Mouse (Mus musculus) cortical plate, adult 2 months (tissue): Measurements from ENCODE around the gene Bcar3.

Experiments
- CTCF ChIP-seq: fragments of 200-500 bp; IDR thresholded peaks from 2 replicates; pipeline ENCODE4 v1.5.1; 2011; ENCODE audit warnings: mild to moderate bottlenecking, control low read depth, low read length; ENCODE audit not compliant: insufficient read depth; ENCODE audit errors: extremely low read depth
- POLR2A ChIP-seq: fragments of 200-500 bp; IDR thresholded peaks from 2 replicates; pipeline ENCODE4 v1.6.1; 2011; ENCODE audit warnings: mild to moderate bottlenecking, low read length, control low read depth; ENCODE audit not compliant: insufficient read depth; ENCODE audit errors: extremely low read depth

DNA sequence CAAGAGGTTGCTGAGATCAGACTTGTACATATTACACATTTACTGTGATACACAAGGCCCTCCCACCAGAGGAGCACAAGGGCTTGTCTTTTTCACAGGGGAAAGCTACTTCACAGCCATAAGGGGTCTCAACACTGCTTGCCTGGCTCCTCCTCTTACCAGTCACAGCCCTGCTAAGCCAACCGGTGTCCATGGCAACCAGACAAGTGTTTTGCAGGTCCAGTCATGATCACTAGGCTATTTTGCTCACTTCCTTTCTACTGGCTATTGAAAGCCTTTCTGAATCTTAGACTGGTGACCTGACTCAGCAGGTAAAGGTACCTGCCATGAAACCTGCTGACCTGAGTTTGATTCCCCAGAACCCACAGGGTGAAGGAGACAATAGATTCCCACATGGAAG lies 181.8 kb downstream of the Bcar3 start:
- TF ChIP-seq CTCF (no peak), POLR2A (no peak)
